Mouse (Mus musculus): ENCODE measurements around the gene Mpz. TPM values are rescaled to one million over a fixed set of nuclear protein-coding genes. Genes with fewer than 3 reads are reported as not detected.

The Mpz gene
- polyA plus RNA-seq, 1 experiment, result 0.47 TPM

- WGBS, result 81% methylated on average over 4 of the region's 4 CpGs
- H3K4me1 ChIP-seq (ENCODE audit: control insufficient read depth, insufficient read depth, insufficient read length), result peaks cover 4% of the 10 kb centered on the region; the same call in 1 of the 2 replicates
- TF ChIP-seq POLR2A (IDR thresholded peaks at IDR 0.05; ENCODE audit: low read depth, low read length) (no peak), CTCF (IDR thresholded peaks at IDR 0.05; ENCODE audit: extremely low read depth, insufficient read depth, insufficient read length, insufficient replicate concordance) (no peak)
These were observed 34.2 kb upstream of the Mpz start for GRCm38 (mm10) chr1:171116280-171116679.

GRCm38 (mm10) chr1:171118269-171118684, 32.2 kb upstream of the Mpz start:
- DNase-seq (ENCODE audit: low read depth in 1 of 2, low spot score in 2 of 2), result peak; percentile 17 to 74
- H3K4me1 ChIP-seq (ENCODE audit: control insufficient read depth, insufficient read depth, insufficient read length), result peaks cover 8% of the 10 kb centered on the region; the same call in 1 of the 2 replicates
- H3K27me3 ChIP-seq (ENCODE audit: control insufficient read depth, insufficient read depth, low read length), result no peaks in the 10 kb centered on the region
- 17% methylated on average over 4 of the region's 4 CpGs for WGBS
- TF ChIP-seq CTCF (IDR thresholded peaks at IDR 0.05; ENCODE audit: extremely low read depth, insufficient read depth, insufficient read length, insufficient replicate concordance) (no peak), POLR2A (IDR thresholded peaks at IDR 0.05; ENCODE audit: low read depth, low read length) (no peak)
- H3K36me3 ChIP-seq (ENCODE audit: control insufficient read depth, insufficient read depth, low read length), result no peaks in the 10 kb centered on the region
- no peak overlapping the region for H3K27ac ChIP-seq (ENCODE audit: insufficient read depth, low read length)
- no peak overlapping the region for H3K4me3 ChIP-seq (ENCODE audit: extremely low read depth, insufficient read depth, insufficient read length)

More at GRCm38 (mm10) chr1:171116280-171116679, 34.2 kb upstream of the Mpz start:
- Histone ChIP-seq H3K27ac (ENCODE audit: insufficient read depth, low read length) (no peak overlapping the region), H3K27me3 (ENCODE audit: control insufficient read depth, insufficient read depth, low read length) (no peaks in the 10 kb centered on the region), H3K4me3 (ENCODE audit: extremely low read depth, insufficient read depth, insufficient read length) (no peak overlapping the region), H3K36me3 (ENCODE audit: control insufficient read depth, insufficient read depth, low read length) (no peaks in the 10 kb centered on the region)
- DNase-seq (ENCODE audit: low read depth in 1 of 2, low spot score in 2 of 2), result no peak

GRCm38 (mm10) chr1:171118996-171119395, 31.5 kb upstream of the Mpz start:
- no peak for DNase-seq (ENCODE audit: low read depth in 1 of 2, low spot score in 2 of 2)
- Histone ChIP-seq H3K27me3 (ENCODE audit: control insufficient read depth, insufficient read depth, low read length) (no peaks in the 10 kb centered on the region), H3K4me3 (ENCODE audit: extremely low read depth, insufficient read depth, insufficient read length) (no peak overlapping the region), H3K4me1 (ENCODE audit: control insufficient read depth, insufficient read depth, insufficient read length) (peaks cover 6% of the 10 kb centered on the region; the same call in 1 of the 2 replicates), H3K27ac (ENCODE audit: insufficient read depth, low read length) (no peak overlapping the region), H3K36me3 (ENCODE audit: control insufficient read depth, insufficient read depth, low read length) (no peaks in the 10 kb centered on the region)
- 77% methylated on average over 5 of the region's 5 CpGs for WGBS
- TF ChIP-seq CTCF (IDR thresholded peaks at IDR 0.05; ENCODE audit: extremely low read depth, insufficient read depth, insufficient read length, insufficient replicate concordance) (no peak), POLR2A (IDR thresholded peaks at IDR 0.05; ENCODE audit: low read depth, low read length) (no peak)

GRCm38 (mm10) chr1:171119405-171119804, 31.1 kb upstream of the Mpz start:
- Histone ChIP-seq H3K27me3 (ENCODE audit: control insufficient read depth, insufficient read depth, low read length) (no peaks in the 10 kb centered on the region), H3K4me3 (ENCODE audit: extremely low read depth, insufficient read depth, insufficient read length) (no peak overlapping the region), H3K4me1 (ENCODE audit: control insufficient read depth, insufficient read depth, insufficient read length) (peaks cover 5% of the 10 kb centered on the region; the same call in 1 of the 2 replicates), H3K27ac (ENCODE audit: insufficient read depth, low read length) (no peak overlapping the region), H3K36me3 (ENCODE audit: control insufficient read depth, insufficient read depth, low read length) (no peaks in the 10 kb centered on the region)
- DNase-seq (ENCODE audit: low read depth in 1 of 2, low spot score in 2 of 2), result no peak
- WGBS, result 90% methylated on average over 14 of the region's 14 CpGs
- TF ChIP-seq CTCF (IDR thresholded peaks at IDR 0.05; ENCODE audit: extremely low read depth, insufficient read depth, insufficient read length, insufficient replicate concordance) (no peak), POLR2A (IDR thresholded peaks at IDR 0.05; ENCODE audit: low read depth, low read length) (no peak)

- no peak overlapping the region for H3K27ac ChIP-seq (ENCODE audit: insufficient read depth, low read length)
These were observed 29.6 kb upstream of the Mpz start for GRCm38 (mm10) chr1:171120893-171121292.

GRCm38 (mm10) chr1:171121839-171122238, 28.7 kb upstream of the Mpz start:
- Histone ChIP-seq H3K27me3 (ENCODE audit: control insufficient read depth, insufficient read depth, low read length) (no peaks in the 10 kb centered on the region), H3K36me3 (ENCODE audit: control insufficient read depth, insufficient read depth, low read length) (no peaks in the 10 kb centered on the region), H3K4me1 (ENCODE audit: control insufficient read depth, insufficient read depth, insufficient read length) (peaks cover 5% of the 10 kb centered on the region; the same call in 1 of the 2 replicates), H3K27ac (ENCODE audit: insufficient read depth, low read length) (no peak overlapping the region), H3K4me3 (ENCODE audit: extremely low read depth, insufficient read depth, insufficient read length) (no peak overlapping the region)
- WGBS, result 67% methylated on average over 5 of the region's 5 CpGs
- no peak for DNase-seq (ENCODE audit: low read depth in 1 of 2, low spot score in 2 of 2)
- TF ChIP-seq POLR2A (IDR thresholded peaks at IDR 0.05; ENCODE audit: low read depth, low read length) (no peak), CTCF (IDR thresholded peaks at IDR 0.05; ENCODE audit: extremely low read depth, insufficient read depth, insufficient read length, insufficient replicate concordance) (no peak)

More at GRCm38 (mm10) chr1:171120893-171121292, 29.6 kb upstream of the Mpz start:
- DNase-seq (ENCODE audit: low read depth in 1 of 2, low spot score in 2 of 2), result no peak
- WGBS, result 79% methylated on average over 3 of the region's 3 CpGs
- Histone ChIP-seq H3K36me3 (ENCODE audit: control insufficient read depth, insufficient read depth, low read length) (no peaks in the 10 kb centered on the region), H3K4me3 (ENCODE audit: extremely low read depth, insufficient read depth, insufficient read length) (no peak overlapping the region), H3K27me3 (ENCODE audit: control insufficient read depth, insufficient read depth, low read length) (no peaks in the 10 kb centered on the region), H3K4me1 (ENCODE audit: control insufficient read depth, insufficient read depth, insufficient read length) (peaks cover 5% of the 10 kb centered on the region; the same call in 1 of the 2 replicates)
- no peak for TF ChIP-seq CTCF (IDR thresholded peaks at IDR 0.05; ENCODE audit: extremely low read depth, insufficient read depth, insufficient read length, insufficient replicate concordance)
- TF ChIP-seq POLR2A (IDR thresholded peaks at IDR 0.05; ENCODE audit: low read depth, low read length), result no peak

- 17% methylated on average over 7 of the region's 7 CpGs for WGBS
- no peak for TF ChIP-seq CTCF (IDR thresholded peaks at IDR 0.05; ENCODE audit: extremely low read depth, insufficient read depth, insufficient read length, insufficient replicate concordance)
- no peak for TF ChIP-seq POLR2A (IDR thresholded peaks at IDR 0.05; ENCODE audit: low read depth, low read length)
- peak in 1 of 2 experiments; percentile 52 for DNase-seq (ENCODE audit: low read depth in 1 of 2, low spot score in 2 of 2)
- no peak overlapping the region for H3K27ac ChIP-seq (ENCODE audit: insufficient read depth, low read length)
- H3K36me3 ChIP-seq (ENCODE audit: control insufficient read depth, insufficient read depth, low read length), result no peaks in the 10 kb centered on the region
- H3K27me3 ChIP-seq (ENCODE audit: control insufficient read depth, insufficient read depth, low read length), result no peaks in the 10 kb centered on the region
- no peak overlapping the region; the same call in 1 of the 2 replicates for H3K4me3 ChIP-seq (ENCODE audit: extremely low read depth, insufficient read depth, insufficient read length)
- peaks cover 5% of the 10 kb centered on the region; the same call in 1 of the 2 replicates for H3K4me1 ChIP-seq (ENCODE audit: control insufficient read depth, insufficient read depth, insufficient read length)
These were observed 27.6 kb upstream of the Mpz start for GRCm38 (mm10) chr1:171122932-171123331.
